Mouse (Mus musculus): Measurements from ENCODE around the gene Atp8b4.

- no peak for TF ChIP-seq POLR2A (IDR thresholded peaks at IDR 0.05; ENCODE audit: extremely low read depth, insufficient read depth, low read length)
- no peak for TF ChIP-seq CTCF (IDR thresholded peaks at IDR 0.05; ENCODE audit: extremely low read depth, insufficient read depth, low read length)
Measured at GRCm38 (mm10) chr2:126286420-126286819, 214.1 kb downstream of the Atp8b4 start.
